Mouse (Mus musculus) natural killer cell, adult 2 months (primary cell): ENCODE data around the gene Pde1b.

Experiments used
- DNase-seq, 2 experiments: peaks; one replicate each; pipeline ENCODE4 v3.0.0; 2022; ENCODE audit warnings: low spot score in 2 of 2

The Pde1b gene

DNA sequence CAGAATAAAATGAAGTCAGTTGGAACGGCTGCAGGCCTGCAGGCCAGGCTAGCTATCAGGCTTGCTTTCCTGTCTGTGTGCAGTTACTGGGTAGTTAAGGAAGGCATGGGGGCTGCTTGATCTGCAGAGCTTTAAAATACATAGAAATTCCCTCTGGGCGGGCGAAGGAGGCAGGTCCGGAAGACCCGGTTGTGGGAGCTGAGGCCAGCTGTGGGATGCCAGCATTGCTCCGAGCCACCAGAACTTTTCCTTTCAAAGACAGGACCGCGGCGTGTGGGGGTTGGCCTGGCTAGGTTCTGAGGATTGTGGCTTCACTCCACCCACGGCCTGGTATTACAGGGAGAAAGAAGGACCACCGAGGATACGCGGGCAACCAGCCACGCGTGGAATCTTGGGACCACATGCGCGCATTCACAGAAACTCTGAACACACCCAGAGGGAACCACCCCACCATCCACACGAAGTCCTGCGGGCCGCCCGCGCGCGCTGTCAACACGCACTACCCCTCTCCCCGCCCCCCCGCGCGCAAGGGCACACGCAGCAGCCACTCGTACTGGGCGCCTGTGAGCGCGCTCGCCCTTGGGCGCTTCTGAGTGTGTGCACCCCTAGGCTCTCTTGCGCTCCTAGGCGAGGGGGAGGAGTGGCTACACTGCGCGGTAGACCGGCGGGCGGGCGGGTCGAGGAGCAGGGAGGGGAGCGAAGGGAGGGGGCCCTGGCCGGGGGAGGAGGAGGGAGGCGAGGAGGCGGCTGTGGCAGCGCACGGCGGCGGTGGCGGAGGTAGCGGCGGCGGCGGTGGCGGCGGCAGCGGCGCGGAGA, at the start of gene Pde1b:
Pde1b (plus strand) TSS at position 600 of the 816 bp plus-strand sequence.
- DNase-seq, result peak; percentile 5 to 32

DNA sequence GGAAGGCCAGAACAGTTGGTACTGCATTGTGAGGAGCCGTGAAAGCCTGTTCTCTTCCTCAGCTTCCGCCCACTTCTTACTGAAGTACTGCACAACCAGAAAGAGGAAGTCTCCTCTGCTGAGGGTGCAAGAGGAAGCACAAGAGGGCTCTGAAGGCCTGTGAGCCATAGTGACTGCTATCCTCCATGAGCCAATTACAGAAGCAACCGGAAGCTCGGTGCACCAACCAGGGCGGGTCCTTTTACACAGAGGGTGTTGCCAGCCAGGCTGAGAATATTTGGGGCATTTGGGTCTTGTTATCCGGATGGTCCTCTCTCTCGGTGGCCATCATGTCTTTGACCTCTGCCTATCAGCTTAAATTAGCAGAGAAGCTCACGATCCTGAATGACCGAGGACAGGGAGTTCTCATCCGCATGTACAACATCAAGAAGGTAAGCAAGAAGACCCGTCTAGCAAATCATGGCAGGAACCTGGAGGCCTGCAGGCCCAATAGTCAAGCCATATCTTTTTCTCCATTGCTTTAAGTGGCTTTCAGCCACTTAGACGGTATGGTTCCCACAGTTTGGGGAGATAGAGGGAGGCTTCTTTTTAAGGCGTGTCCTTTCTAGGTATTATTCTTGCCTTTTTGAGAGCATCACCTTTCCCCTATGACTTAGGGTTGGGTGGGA, 49.1 kb upstream of the Pde1b start, which contains the start of gene Nckap1l:
Nckap1l (plus strand) TSS at position 244 of the 668 bp plus-strand sequence.
- peak; percentile 88 to 90 for DNase-seq

DNA sequence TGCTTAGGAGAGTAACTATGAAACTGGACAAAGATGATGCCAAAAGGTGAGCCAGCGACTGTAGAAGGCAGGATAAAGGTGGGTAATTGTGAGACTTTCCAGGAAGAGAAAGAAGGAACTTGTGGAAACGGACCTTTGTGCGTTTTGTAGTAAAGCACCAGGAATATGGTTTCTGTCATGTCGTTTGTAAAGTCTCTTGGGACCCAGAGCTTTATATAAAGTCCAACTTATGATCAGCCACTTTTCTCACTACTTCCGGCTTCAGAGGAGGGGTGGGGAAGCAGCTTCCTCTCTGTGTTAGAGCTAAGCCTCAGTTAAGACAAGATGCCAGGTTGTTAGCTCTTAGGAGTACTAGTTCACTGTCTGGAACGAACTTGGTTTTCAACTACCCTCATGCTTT, 48.4 kb upstream of the Pde1b start:
- DNase-seq, result no peak

GRCm38 (mm10) chr15:103462539-103463261, 40.1 kb upstream of the Pde1b start:
- no peak for DNase-seq

DNA sequence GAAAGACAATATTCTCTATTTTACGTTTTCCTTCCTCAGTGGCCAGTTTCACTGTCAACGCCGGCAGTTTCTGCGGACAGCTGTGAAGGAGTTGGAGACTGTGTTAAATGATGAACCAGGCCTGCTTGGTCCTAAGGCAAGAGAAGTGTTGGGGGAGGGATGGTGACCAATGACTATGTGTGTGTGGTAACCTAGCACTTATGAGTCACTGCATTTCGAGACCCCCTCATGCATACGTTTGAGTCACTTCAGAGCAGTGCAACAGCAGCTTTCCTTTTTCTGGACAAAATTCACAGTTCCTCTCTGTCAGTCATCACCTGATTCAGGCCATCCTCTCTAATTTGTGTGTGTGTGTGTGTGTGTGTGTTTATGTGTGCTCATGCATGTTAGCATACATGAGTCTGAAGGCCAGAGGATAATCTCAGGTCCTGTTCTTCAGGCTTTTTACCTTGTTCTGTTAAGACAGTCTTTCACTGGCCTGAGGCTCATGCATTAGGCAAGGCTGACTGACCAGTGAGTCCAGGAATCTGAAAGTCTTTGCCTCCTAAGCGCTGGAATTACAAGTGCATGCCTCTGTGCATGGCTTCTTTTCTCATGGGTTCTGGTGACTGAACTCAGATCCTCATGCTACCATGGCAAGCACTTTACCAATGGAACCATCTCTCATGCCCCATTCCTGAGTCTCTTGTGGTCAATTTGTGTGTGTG, 31.2 kb upstream of the Pde1b start:
- DNase-seq, result no peak

DNA sequence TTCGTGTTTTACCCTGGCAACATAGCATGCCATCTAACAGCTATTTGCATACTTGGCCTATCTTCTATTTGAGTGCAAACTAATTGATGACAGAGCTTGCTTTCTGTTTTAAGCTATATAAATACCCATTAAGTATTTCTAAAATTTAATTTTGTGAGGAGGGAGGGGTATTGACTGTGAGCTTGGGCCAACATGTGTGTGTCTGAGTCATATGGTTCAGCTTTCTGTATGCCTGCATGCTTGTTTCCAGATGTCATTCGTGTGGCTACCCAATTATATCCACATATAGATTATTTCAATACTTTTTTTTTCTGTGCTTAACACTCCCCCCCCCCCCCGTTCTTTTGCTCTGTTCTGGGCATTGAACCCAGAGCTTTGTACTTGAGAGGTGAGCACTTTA, 30.6 kb upstream of the Pde1b start:
- no peak for DNase-seq

- DNase-seq, result no peak
Measured at GRCm38 (mm10) chr15:103473182-103473581, 29.7 kb upstream of the Pde1b start.

- DNase-seq, result no peak
Measured at GRCm38 (mm10) chr15:103473769-103474168, 29.1 kb upstream of the Pde1b start.

GRCm38 (mm10) chr15:103479080-103479606, 23.7 kb upstream of the Pde1b start:
- no peak for DNase-seq

DNA sequence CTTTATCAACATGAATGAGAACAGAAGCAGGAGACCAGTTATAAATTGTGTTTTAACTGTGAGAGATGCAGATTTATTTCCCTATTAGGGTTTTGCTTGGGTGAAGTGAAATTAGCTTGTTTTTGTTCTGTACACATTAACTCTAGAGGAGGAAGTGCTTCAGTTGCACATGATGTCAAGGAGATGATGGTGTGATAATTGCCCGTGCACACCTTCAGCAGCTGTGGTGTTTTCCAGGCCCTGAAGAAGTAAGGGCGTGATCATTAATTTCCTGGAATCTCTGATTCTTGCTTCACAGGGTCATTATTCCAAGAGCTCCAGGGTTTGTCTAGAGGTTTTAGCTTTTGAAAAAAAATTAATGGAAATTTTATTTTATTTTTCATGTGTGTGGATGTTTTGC, 22.7 kb upstream of the Pde1b start:
- DNase-seq, result no peak

GRCm38 (mm10) chr15:103482488-103482887, 20.3 kb upstream of the Pde1b start:
- no peak for DNase-seq

DNA sequence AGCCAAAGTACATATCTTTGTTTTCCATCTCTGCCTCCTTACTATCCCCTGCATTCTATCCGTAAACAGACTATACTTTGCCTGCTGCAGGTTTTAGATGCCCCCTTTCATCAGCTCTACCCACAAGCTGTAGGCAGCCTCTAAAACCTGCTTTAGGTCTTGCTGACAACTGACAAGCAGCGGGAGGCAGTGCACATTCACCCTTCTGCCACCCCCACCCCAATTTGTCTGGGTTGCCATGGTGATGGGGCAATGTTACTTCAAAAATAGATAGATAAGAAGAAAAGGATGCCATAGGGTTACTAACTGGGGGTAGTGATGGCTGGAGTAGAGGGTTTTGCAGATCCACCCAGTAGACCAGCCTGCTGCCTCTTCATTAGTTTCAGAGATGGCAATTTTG, 18.3 kb upstream of the Pde1b start:
- no peak for DNase-seq

- DNase-seq, result no peak
Measured at GRCm38 (mm10) chr15:103485106-103485505, 17.7 kb upstream of the Pde1b start.

GRCm38 (mm10) chr15:103486658-103487057, 16.2 kb upstream of the Pde1b start:
- no peak for DNase-seq

GRCm38 (mm10) chr15:103488336-103488735, 14.5 kb upstream of the Pde1b start:
- no peak for DNase-seq

GRCm38 (mm10) chr15:103496204-103497140, 6.4 kb upstream of the Pde1b start:
- DNase-seq, result no peak

DNA sequence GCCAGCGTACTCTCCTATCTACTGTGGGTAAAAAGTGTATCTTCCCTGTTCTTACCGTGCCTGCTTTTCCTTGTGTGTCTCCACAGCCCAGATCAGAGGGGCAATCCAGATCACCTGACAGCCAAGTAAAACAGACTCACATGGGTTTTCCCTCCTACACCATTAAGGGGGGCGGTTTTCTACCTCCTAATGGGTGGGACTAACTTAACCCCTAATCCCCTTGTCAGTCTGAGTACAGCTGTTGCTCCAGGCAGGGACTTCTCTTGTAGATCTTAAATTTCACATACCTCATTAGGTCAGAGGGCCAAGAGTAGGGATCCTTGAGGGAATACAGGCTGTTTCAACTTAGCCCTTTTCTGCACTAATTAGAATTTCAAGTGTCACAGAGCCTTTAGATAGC, 4.7 kb upstream of the Pde1b start:
- no peak for DNase-seq

DNA sequence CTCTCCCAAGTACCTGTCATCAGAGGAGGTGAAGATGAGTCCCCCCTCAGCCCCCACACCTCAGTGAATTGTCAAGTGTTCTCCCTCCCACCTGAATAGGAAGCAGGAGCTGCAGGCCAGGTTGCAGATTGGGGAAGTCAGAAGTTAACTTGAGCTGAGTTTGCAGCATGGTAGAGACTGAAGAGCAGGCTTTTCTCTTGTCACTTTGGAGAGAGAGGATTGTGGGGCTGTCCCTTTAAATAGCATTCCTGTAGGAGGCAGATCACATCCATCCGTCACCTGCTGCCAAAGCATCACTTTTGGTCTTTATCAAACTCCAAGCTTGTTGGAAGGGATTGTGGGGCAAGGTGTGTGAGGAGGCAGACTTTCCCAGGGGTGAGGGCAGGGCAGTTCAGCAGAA, 2.1 kb upstream of the Pde1b start:
- no peak for DNase-seq

DNA sequence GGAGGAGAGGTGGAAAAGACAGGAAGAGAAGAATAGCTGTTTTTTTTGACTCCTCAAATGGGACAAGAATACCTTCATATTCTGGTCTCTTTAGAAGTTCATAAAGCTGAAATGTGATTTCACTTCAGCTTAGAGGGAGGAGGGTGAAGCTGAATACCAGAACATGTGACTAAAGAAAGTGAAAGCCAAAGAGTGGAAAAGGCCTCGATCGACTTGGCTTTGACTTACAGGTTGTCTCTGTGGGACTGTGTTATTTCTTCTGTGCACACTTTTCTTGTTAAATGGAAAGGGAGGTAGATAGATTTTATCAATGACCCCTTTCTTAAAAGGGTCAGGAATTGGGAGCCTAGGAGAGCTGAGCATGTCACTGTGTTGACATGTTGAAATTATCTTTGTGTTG, 1.6 kb upstream of the Pde1b start:
- no peak for DNase-seq

DNA sequence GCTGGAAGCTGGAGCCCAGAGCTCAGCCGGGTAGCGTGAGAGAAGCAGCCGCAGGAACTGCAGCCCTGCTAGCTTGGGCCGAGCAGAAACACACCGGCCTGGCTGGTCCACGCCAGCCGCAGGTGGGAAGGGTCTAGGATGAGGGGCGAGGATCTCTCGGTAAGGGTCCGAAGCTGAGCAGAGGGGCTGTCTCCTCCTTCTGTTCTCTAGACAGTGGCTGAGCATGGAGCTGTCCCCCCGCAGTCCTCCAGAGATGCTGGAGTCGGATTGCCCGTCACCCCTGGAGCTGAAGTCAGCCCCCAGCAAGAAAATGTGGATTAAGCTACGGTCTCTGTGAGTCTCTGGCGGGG, 392 bp downstream of the Pde1b start:
- DNase-seq, result no peak

DNA sequence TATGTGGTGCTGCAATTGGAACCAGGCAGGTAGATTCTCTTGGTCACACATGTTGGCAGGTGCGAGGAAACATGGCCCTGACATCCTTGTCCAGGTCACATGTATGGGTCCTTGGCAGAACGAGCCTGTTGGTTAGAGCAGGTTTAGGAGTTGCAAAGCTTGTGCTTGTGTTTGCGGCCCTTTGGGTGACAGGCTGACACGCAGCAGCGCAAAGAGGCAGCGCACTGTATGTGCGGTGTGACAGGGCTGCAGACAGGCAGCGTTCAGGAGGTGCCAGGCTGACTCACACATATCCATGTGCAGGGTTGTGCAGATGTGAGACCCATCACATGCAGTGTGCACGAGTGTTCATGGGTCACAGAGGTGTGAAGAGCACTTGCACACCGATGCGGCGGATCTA, 826 bp downstream of the Pde1b start:
- no peak for DNase-seq
